ENCODE assay signal across 1 mouse cellular context in the genomic region with DNA sequence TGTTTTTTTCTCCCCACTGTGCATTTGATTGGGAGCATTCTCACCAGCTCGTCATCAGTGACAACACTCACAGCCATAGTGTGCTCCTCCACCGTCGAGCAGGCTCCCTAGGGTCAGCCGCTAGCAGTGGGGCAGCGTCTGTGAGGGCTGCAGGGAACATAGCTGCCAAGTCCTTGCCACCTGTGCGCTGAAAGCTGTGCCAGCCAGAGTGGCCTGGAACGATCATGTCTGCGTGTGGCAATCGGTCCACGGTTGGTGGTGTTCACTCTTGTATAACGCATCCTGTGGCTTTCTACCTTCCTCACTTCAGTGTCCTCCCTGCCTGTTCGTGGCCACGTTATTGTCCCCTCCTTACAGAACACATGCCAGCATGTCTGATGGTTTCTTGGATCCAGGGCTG.
TF ChIP-seq lines count a peak whose summit lies in the region.

No protein-coding gene starts in this region.

TF ChIP-seq in ES-E14, 5 proteins besides CTCF, POLR2A, EP300 and RAD21:
- TF ChIP-seq ZNF384 (IDR thresholded peaks at IDR 0.05; ENCODE audit: low read depth, low read length) (no peak), MAFK (IDR thresholded peaks at IDR 0.05; ENCODE audit: insufficient read depth, low read depth, low read length) (no peak), HCFC1 (IDR thresholded peaks at IDR 0.05; ENCODE audit: borderline replicate concordance, insufficient read depth, low read length) (no peak), CHD2 (IDR thresholded peaks at IDR 0.05; ENCODE audit: low read depth, low read length) (no peak), ZC3H11A (IDR thresholded peaks at IDR 0.05; ENCODE audit: borderline replicate concordance, low read depth, low read length) (no peak)
